Mouse (Mus musculus) heart, embryonic 12.5 days (tissue): ENCODE measurements around the gene AU018091. TPM values are rescaled to one million over a fixed set of nuclear protein-coding genes. Genes with fewer than 3 reads are reported as not detected.

Experiments used
- microRNA counts: library from miRNA; unstranded; fragments of <30 nt; microRNA quantifications from one replicate; lab custom pipeline; 2017
- microRNA-seq: library from miRNA; unstranded; fragments of <30 nt; microRNA quantifications from one replicate; pipeline ENCODE4, GENCODE M21; 2017
- polyA plus RNA-seq: library from polyadenylated mRNA; unstranded; fragments of >200 nt; fragmentation: Nextera tagmentation; extraction: Ambion mirVana; gene quantifications from 2 replicates; pipeline ENCODE4 v1.2.1, GENCODE M21; 2016

Gene AU018091
- polyA plus RNA-seq, 1 experiment from 2014 or later: 0.06 TPM

MicroRNAs encoded within 50 kb of the gene (microRNA counts, 519-probe panel; counts per million panel counts)
- microRNA mmu-miR-290-3p (lab: Ali Mortazavi, UCI) (not detected), microRNA mmu-miR-290-5p (lab: Ali Mortazavi, UCI) (not detected), microRNA mmu-miR-291a-3p (lab: Ali Mortazavi, UCI) (not detected), microRNA mmu-miR-291a-5p (lab: Ali Mortazavi, UCI) (not detected), microRNA mmu-miR-292-5p (lab: Ali Mortazavi, UCI) (not detected)

Small RNA genes within 50 kb of the gene (microRNA-seq; reads per million reads assigned to microRNA genes)
- gene Mir290a (not detected), gene Mir290b (not detected), gene Mir291a (12.5 reads per million, percentile 27 among the genes with 10 or more reads in this experiment), gene Mir292 (not detected), gene Mir292b (not detected)

Other genes starting within 250 kb of the AU018091 start
- gene Nlrp12, start 80.5 kb upstream of the AU018091 start, polyA plus RNA-seq: not detected in 2 replicates
- gene Myadm, start 119.9 kb upstream of the AU018091 start, polyA plus RNA-seq: 186 and 202 TPM in 2 replicates
- gene Prkcg, start 120.0 kb upstream of the AU018091 start, polyA plus RNA-seq: 0.14 and 0.19 TPM in 2 replicates
- 0.17 and 0.32 TPM in 2 replicates for gene Cacng7, start 163.8 kb upstream of the AU018091 start, polyA plus RNA-seq
- 1.6 and 1.9 TPM in 2 replicates for gene Cacng8, start 221.5 kb upstream of the AU018091 start, polyA plus RNA-seq